8 mouse cellular contexts compared by ENCODE assay signal in genomic region chr16:45757421-45758078, GRCm38 (mm10). TPM values are rescaled to one million over a fixed set of nuclear protein-coding genes. Genes with fewer than 3 reads are reported as not detected.
A peak's percentile ranks its signal among the peaks of the same experiment; 100 is the strongest.
DNase-seq lines count a peak whose midpoint lies in the region; ATAC-seq lines count a peak whose summit lies in the region.

No protein-coding gene starts in this region.

- ATAC-seq in hindbrain, embryonic 11.5 days (ENCODE audit: low FRiP score): no peak
- ATAC-seq in lung, embryonic 15.5 days (ENCODE audit: borderline replicate concordance, extremely low read depth, low FRiP score, low TSS enrichment): peak; percentile 49

- no peak overlapping the region for H3K4me3 ChIP-seq in hindbrain, embryonic 10.5 days
- no peak overlapping the region for H3K4me3 ChIP-seq in hindbrain, embryonic 11.5 days (ENCODE audit: low read depth, low read length)
- no peak overlapping the region for H3K4me3 ChIP-seq in lung, embryonic 15.5 days

- peaks cover 11% of the 10 kb centered on the region for H3K36me3 ChIP-seq in hindbrain, embryonic 10.5 days
- H3K36me3 ChIP-seq in hindbrain, embryonic 11.5 days (ENCODE audit: control insufficient read depth, insufficient read depth, low read length): no peaks in the 10 kb centered on the region
- peaks cover 31% of the 10 kb centered on the region; the same call in 1 of the 2 replicates for H3K36me3 ChIP-seq in lung, embryonic 15.5 days

- no peaks in the 10 kb centered on the region for H3K4me1 ChIP-seq in hindbrain, embryonic 10.5 days (replicated peaks)
- H3K4me1 ChIP-seq in hindbrain, embryonic 11.5 days (replicated peaks; ENCODE audit: control insufficient read depth, insufficient read depth, low read length): no peaks in the 10 kb centered on the region
- H3K4me1 ChIP-seq in lung, embryonic 15.5 days: no peaks in the 10 kb centered on the region

- H3K27me3 ChIP-seq in hindbrain, embryonic 10.5 days (ENCODE audit: insufficient read depth, poor library complexity, severe bottlenecking): no peaks in the 10 kb centered on the region
- no peaks in the 10 kb centered on the region for H3K27me3 ChIP-seq in hindbrain, embryonic 11.5 days (ENCODE audit: control insufficient read depth, insufficient read depth, low read length)
- no peaks in the 10 kb centered on the region for H3K27me3 ChIP-seq in lung, embryonic 15.5 days

- no peak for DNase-seq in hindbrain, embryonic 10.5 days (ENCODE audit: low spot score)
- no peak for DNase-seq in hindbrain, embryonic 11.5 days (ENCODE audit: low spot score)
- peak; percentile 73 to 89 for DNase-seq in heart, adult 18-20 months
- peak; percentile 45 for DNase-seq in kidney, adult 18-20 months
- DNase-seq in ovary, postnatal 14 days (ENCODE audit: low spot score): no peak
- DNase-seq in yolk sac, embryonic 10.5 days (ENCODE audit: low spot score): no peak
- no peak for DNase-seq in embryo, embryonic 10.5 days (ENCODE audit: low spot score)

- H3K9ac ChIP-seq in hindbrain, embryonic 11.5 days (ENCODE audit: low read depth, low read length): no peak overlapping the region
- no peak overlapping the region for H3K9ac ChIP-seq in lung, embryonic 15.5 days

- no peaks in the 10 kb centered on the region for H3K9me3 ChIP-seq in hindbrain, embryonic 10.5 days
- H3K9me3 ChIP-seq in hindbrain, embryonic 11.5 days (ENCODE audit: control insufficient read depth, low read length): no peaks in the 10 kb centered on the region
- H3K9me3 ChIP-seq in lung, embryonic 15.5 days: no peaks in the 10 kb centered on the region

- peak overlapping the region; percentile 9; the same call in 1 of the 2 replicates for H3K27ac ChIP-seq in hindbrain, embryonic 10.5 days
- H3K27ac ChIP-seq in hindbrain, embryonic 11.5 days (ENCODE audit: low read depth, low read length): no peak overlapping the region
- H3K27ac ChIP-seq in lung, embryonic 15.5 days: peak overlapping the region; percentile 78

- H3K4me2 ChIP-seq in hindbrain, embryonic 11.5 days (replicated peaks; ENCODE audit: low read depth, low read length): no peak overlapping the region
- no peak overlapping the region for H3K4me2 ChIP-seq in lung, embryonic 15.5 days

- 87% methylated on average over 12 of the region's 12 CpGs for WGBS in hindbrain, embryonic 10.5 days
- WGBS in hindbrain, embryonic 11.5 days: 89% methylated on average over 12 of the region's 12 CpGs
- WGBS in lung, embryonic 15.5 days: 70% methylated on average over 12 of the region's 12 CpGs

RNA-seq across cellular contexts. Expression of gene Abhd10, which starts 14.8 kb away (rescaled TPM):
- polyA plus RNA-seq in hindbrain, embryonic 10.5 days (2016; fragmentation: Nextera tagmentation; extraction: Ambion mirVana): 42.2 and 46.3 TPM in 2 replicates
- polyA plus RNA-seq in hindbrain, embryonic 11.5 days (2014; fragmentation: Nextera tagmentation; extraction: Ambion mirVana): 44.5 and 46.2 TPM in 2 replicates
- total RNA-seq in heart, adult 18-20 months (2021): 10 to 100 TPM; 17.9 to 18.8 TPM
- polyA plus RNA-seq in lung, embryonic 15.5 days (2015; fragmentation: Nextera tagmentation; extraction: Ambion mirVana): 34.0 and 36.3 TPM in 2 replicates

RNA-seq across cellular contexts. Expression of gene Tagln3, which starts 33.1 kb away (rescaled TPM):
- 193 and 362 TPM in 2 replicates for polyA plus RNA-seq in hindbrain, embryonic 10.5 days (2016; fragmentation: Nextera tagmentation; extraction: Ambion mirVana)
- polyA plus RNA-seq in hindbrain, embryonic 11.5 days (2014; fragmentation: Nextera tagmentation; extraction: Ambion mirVana): 410 and 447 TPM in 2 replicates
- total RNA-seq in heart, adult 18-20 months (2021): under 1 TPM; 0.39 to 0.57 TPM
- polyA plus RNA-seq in lung, embryonic 15.5 days (2015; fragmentation: Nextera tagmentation; extraction: Ambion mirVana): 3.9 and 4.9 TPM in 2 replicates

Comparison
In these comparisons a context has a peak if more than half of its experiments do, and no peak if none do; other contexts are left out.
1. DNase-seq: peak in heart, adult 18-20 months (2 of 2) and kidney, adult 18-20 months (single experiment); none in hindbrain, embryonic 10.5 days (single experiment), hindbrain, embryonic 11.5 days (single experiment), ovary, postnatal 14 days (single experiment), yolk sac, embryonic 10.5 days (single experiment) and embryo, embryonic 10.5 days (single experiment).
2. RNA of gene Tagln3, which starts 33.1 kb away (polyA plus RNA-seq): 410 to 447 TPM in hindbrain, embryonic 11.5 days and 193 to 362 TPM in hindbrain, embryonic 10.5 days; 3.9 to 4.9 TPM in lung, embryonic 15.5 days; every median in the first group is over 10 times any median in the second.